Mouse (Mus musculus): ENCODE measurements around the gene Ttll11. TPM values are rescaled to one million over a fixed set of nuclear protein-coding genes. Genes with fewer than 3 reads are reported as not detected.

Gene Ttll11
- polyA plus RNA-seq, 1 experiment from 2014 or later = 0.44 TPM

GRCm38 (mm10) chr2:35760352-35760751 lies 219.4 kb downstream of the Ttll11 start:
- WGBS = 61% methylated on average over 8 of the region's 8 CpGs
- Histone ChIP-seq H3K4me1 (replicated peaks; ENCODE audit: control insufficient read depth, insufficient read depth, low read length) (no peaks in the 10 kb centered on the region), H3K4me3 (ENCODE audit: low read depth, low read length) (no peak overlapping the region), H3K4me2 (replicated peaks; ENCODE audit: low read depth) (no peak overlapping the region), H3K36me3 (ENCODE audit: control insufficient read depth, insufficient read depth) (no peaks in the 10 kb centered on the region), H3K9ac (ENCODE audit: low read depth, low read length) (no peak overlapping the region), H3K27ac (ENCODE audit: low read depth, low read length) (no peak overlapping the region), H3K27me3 (replicated peaks; ENCODE audit: control insufficient read depth, insufficient read depth, low read length) (no peaks in the 10 kb centered on the region), H3K9me3 (ENCODE audit: control insufficient read depth) (no peaks in the 10 kb centered on the region)
- ATAC-seq = no peak
- TF ChIP-seq CTCF (IDR thresholded peaks at IDR 0.05; ENCODE audit: low read depth) = no peak

GRCm38 (mm10) chr2:35756467-35756866 lies 223.2 kb downstream of the Ttll11 start:
- no peaks in the 10 kb centered on the region for H3K9me3 ChIP-seq (ENCODE audit: control insufficient read depth)
- no peak for TF ChIP-seq CTCF (IDR thresholded peaks at IDR 0.05; ENCODE audit: low read depth)
- no peak overlapping the region for H3K4me3 ChIP-seq (ENCODE audit: low read depth, low read length)
- no peaks in the 10 kb centered on the region for H3K27me3 ChIP-seq (replicated peaks; ENCODE audit: control insufficient read depth, insufficient read depth, low read length)
- no peaks in the 10 kb centered on the region for H3K36me3 ChIP-seq (ENCODE audit: control insufficient read depth, insufficient read depth)
- no peak overlapping the region for H3K9ac ChIP-seq (ENCODE audit: low read depth, low read length)
- no peak overlapping the region for H3K4me2 ChIP-seq (replicated peaks; ENCODE audit: low read depth)
- H3K4me1 ChIP-seq (replicated peaks; ENCODE audit: control insufficient read depth, insufficient read depth, low read length) = no peaks in the 10 kb centered on the region
- 69% methylated on average over 7 of the region's 7 CpGs for WGBS
- ATAC-seq = no peak
- no peak overlapping the region for H3K27ac ChIP-seq (ENCODE audit: low read depth, low read length)

GRCm38 (mm10) chr2:35751781-35752505 lies 227.8 kb downstream of the Ttll11 start:
- no peak overlapping the region for H3K27ac ChIP-seq (ENCODE audit: low read depth, low read length)
- ATAC-seq = no peak
- 80% methylated on average over 18 of the region's 18 CpGs for WGBS
- no peaks in the 10 kb centered on the region for H3K4me1 ChIP-seq (replicated peaks; ENCODE audit: control insufficient read depth, insufficient read depth, low read length)
- H3K4me3 ChIP-seq (ENCODE audit: low read depth, low read length) = no peak overlapping the region
- no peak overlapping the region for H3K9ac ChIP-seq (ENCODE audit: low read depth, low read length)
- TF ChIP-seq CTCF (IDR thresholded peaks at IDR 0.05; ENCODE audit: low read depth) = no peak
- no peaks in the 10 kb centered on the region for H3K27me3 ChIP-seq (replicated peaks; ENCODE audit: control insufficient read depth, insufficient read depth, low read length)
- no peaks in the 10 kb centered on the region for H3K9me3 ChIP-seq (ENCODE audit: control insufficient read depth)
- no peaks in the 10 kb centered on the region for H3K36me3 ChIP-seq (ENCODE audit: control insufficient read depth, insufficient read depth)
- no peak overlapping the region for H3K4me2 ChIP-seq (replicated peaks; ENCODE audit: low read depth)

- Histone ChIP-seq H3K9me3 (ENCODE audit: control insufficient read depth) (no peaks in the 10 kb centered on the region), H3K9ac (ENCODE audit: low read depth, low read length) (no peak overlapping the region), H3K27me3 (replicated peaks; ENCODE audit: control insufficient read depth, insufficient read depth, low read length) (no peaks in the 10 kb centered on the region), H3K4me2 (replicated peaks; ENCODE audit: low read depth) (no peak overlapping the region), H3K27ac (ENCODE audit: low read depth, low read length) (no peak overlapping the region), H3K36me3 (ENCODE audit: control insufficient read depth, insufficient read depth) (no peaks in the 10 kb centered on the region), H3K4me3 (ENCODE audit: low read depth, low read length) (no peak overlapping the region), H3K4me1 (replicated peaks; ENCODE audit: control insufficient read depth, insufficient read depth, low read length) (no peaks in the 10 kb centered on the region)
- 70% methylated on average over 7 of the region's 7 CpGs for WGBS
- ATAC-seq = no peak
- TF ChIP-seq CTCF (IDR thresholded peaks at IDR 0.05; ENCODE audit: low read depth) = no peak
Observed at GRCm38 (mm10) chr2:35750533-35751141, 229.1 kb downstream of the Ttll11 start.

GRCm38 (mm10) chr2:35747371-35748035 lies 232.2 kb downstream of the Ttll11 start:
- H3K36me3 ChIP-seq (ENCODE audit: control insufficient read depth, insufficient read depth) = no peaks in the 10 kb centered on the region
- no peak for TF ChIP-seq CTCF (IDR thresholded peaks at IDR 0.05; ENCODE audit: low read depth)
- no peak for ATAC-seq
- whole genome bisulfite sequencing = 71% methylated on average over 12 of the region's 12 CpGs
- H3K27ac ChIP-seq (ENCODE audit: low read depth, low read length) = no peak overlapping the region
- no peaks in the 10 kb centered on the region for H3K27me3 ChIP-seq (replicated peaks; ENCODE audit: control insufficient read depth, insufficient read depth, low read length)
- no peak overlapping the region for H3K4me3 ChIP-seq (ENCODE audit: low read depth, low read length)
- no peaks in the 10 kb centered on the region for H3K9me3 ChIP-seq (ENCODE audit: control insufficient read depth)
- H3K4me2 ChIP-seq (replicated peaks; ENCODE audit: low read depth) = no peak overlapping the region
- no peaks in the 10 kb centered on the region for H3K4me1 ChIP-seq (replicated peaks; ENCODE audit: control insufficient read depth, insufficient read depth, low read length)
- no peak overlapping the region for H3K9ac ChIP-seq (ENCODE audit: low read depth, low read length)

- TF ChIP-seq CTCF (IDR thresholded peaks at IDR 0.05; ENCODE audit: low read depth) = no peak
- Histone ChIP-seq H3K9ac (ENCODE audit: low read depth, low read length) (no peak overlapping the region), H3K9me3 (ENCODE audit: control insufficient read depth) (no peaks in the 10 kb centered on the region), H3K27ac (ENCODE audit: low read depth, low read length) (no peak overlapping the region), H3K4me1 (replicated peaks; ENCODE audit: control insufficient read depth, insufficient read depth, low read length) (no peaks in the 10 kb centered on the region), H3K36me3 (ENCODE audit: control insufficient read depth, insufficient read depth) (no peaks in the 10 kb centered on the region), H3K27me3 (replicated peaks; ENCODE audit: control insufficient read depth, insufficient read depth, low read length) (no peaks in the 10 kb centered on the region), H3K4me3 (ENCODE audit: low read depth, low read length) (no peak overlapping the region), H3K4me2 (replicated peaks; ENCODE audit: low read depth) (no peak overlapping the region)
- no peak for ATAC-seq
- WGBS = 34% methylated on average over 5 of the region's 7 CpGs
Observed at GRCm38 (mm10) chr2:35746638-35747037, 233.1 kb downstream of the Ttll11 start.
